Mouse (Mus musculus) olfactory bulb, adult 2 months (tissue): Measurements from ENCODE around the gene Kirrel2.

ENCODE experiments used
- CTCF ChIP-seq: fragments of 200-500 bp; IDR thresholded peaks from 2 replicates; pipeline ENCODE4 v1.5.1; 2012; ENCODE audit warnings: low read depth, mild to moderate bottlenecking, low read length, moderate library complexity; ENCODE audit not compliant: insufficient read depth
- POLR2A ChIP-seq: fragments of 200-500 bp; IDR thresholded peaks from 2 replicates; pipeline ENCODE4 v1.6.1; 2012; ENCODE audit warnings: mild to moderate bottlenecking, low read depth, low read length, moderate library complexity; ENCODE audit not compliant: insufficient read depth

GRCm38 (mm10) chr7:30413596-30413995, 43.9 kb downstream of the Kirrel2 start, which contains the start of gene Tyrobp:
- no peak for TF ChIP-seq CTCF
- TF ChIP-seq POLR2A = no peak
